Mouse (Mus musculus) heart, embryonic 11.5 days (tissue): ENCODE measurements around the gene Slc16a4. TPM values are rescaled to one million over a fixed set of nuclear protein-coding genes. Genes with fewer than 3 reads are reported as not detected.
A peak's percentile ranks its signal among the peaks of the same experiment; 100 is the strongest.

ENCODE experiments used
- ATAC-seq: fragments of 200-750 bp; cut with Nextera tagmentation; replicated peaks from 2 replicates; pipeline ENCODE4 v1.8.0; 2017; ENCODE audit warnings: moderate library complexity; ENCODE audit not compliant: insufficient number of reproducible peaks, low FRiP score, low TSS enrichment
- H3K27ac ChIP-seq: fragments of 300-500 bp; sonication (generic); 2 replicates; pipeline ENCODE4 v1.5.1; 2014; ENCODE audit warnings: mild to moderate bottlenecking, low read depth, low read length
- H3K27me3 ChIP-seq: fragments of 300-500 bp; sonication (generic); 2 replicates; pipeline ENCODE4 v1.6.1; 2014; ENCODE audit warnings: mild to moderate bottlenecking, low read length, mixed read lengths; ENCODE audit not compliant: control insufficient read depth, insufficient read depth
- H3K36me3 ChIP-seq: fragments of 300-500 bp; sonication (generic); 2 replicates; pipeline ENCODE4 v1.6.1; 2014; ENCODE audit warnings: mild to moderate bottlenecking, low read length, moderate library complexity, mixed read lengths; ENCODE audit not compliant: control insufficient read depth, insufficient read depth
- H3K4me1 ChIP-seq: fragments of 300-500 bp; sonication (generic); 2 replicates; pipeline ENCODE4 v1.6.1; 2014; ENCODE audit warnings: low read length; ENCODE audit not compliant: control insufficient read depth, insufficient read depth
- H3K4me2 ChIP-seq: fragments of 300-500 bp; sonication (generic); 2 replicates; pipeline ENCODE4 v1.6.1; 2014; ENCODE audit warnings: mild to moderate bottlenecking, moderate library complexity
- H3K4me3 ChIP-seq: fragments of 300-500 bp; sonication (generic); 2 replicates; pipeline ENCODE4 v1.5.1; 2014; ENCODE audit warnings: low read depth, low read length
- H3K9ac ChIP-seq: fragments of 300-500 bp; sonication (generic); 2 replicates; pipeline ENCODE4 v1.6.1; 2014; ENCODE audit warnings: mild to moderate bottlenecking, low read depth, low read length, moderate library complexity
- H3K9me3 ChIP-seq: fragments of 300-500 bp; sonication (generic); replicated peaks from 2 replicates; pipeline ENCODE4 v1.6.1; 2016; ENCODE audit warnings: low read length; ENCODE audit not compliant: control insufficient read depth
- WGBS: fragments of 180-500 bp; shearing (Covaris S2); extraction: QIAGEN DNeasy Blood & Tissue Kit; methylation state at CpG from one replicate; pipeline ENCODE4 v1.1.7; 2014; ENCODE audit not compliant: insufficient replicate concordance; 5-methylcytosine and 5-hydroxymethylcytosine counted together
- polyA plus RNA-seq: library from polyadenylated mRNA; unstranded; fragments of >200 nt; fragmentation: Nextera tagmentation; extraction: Ambion mirVana; gene quantifications from 2 replicates; pipeline ENCODE4 v1.2.1, GENCODE M21; 2014

The Slc16a4 gene
- polyA plus RNA-seq, 1 experiment from 2014 or later: 3.0 TPM

DNA sequence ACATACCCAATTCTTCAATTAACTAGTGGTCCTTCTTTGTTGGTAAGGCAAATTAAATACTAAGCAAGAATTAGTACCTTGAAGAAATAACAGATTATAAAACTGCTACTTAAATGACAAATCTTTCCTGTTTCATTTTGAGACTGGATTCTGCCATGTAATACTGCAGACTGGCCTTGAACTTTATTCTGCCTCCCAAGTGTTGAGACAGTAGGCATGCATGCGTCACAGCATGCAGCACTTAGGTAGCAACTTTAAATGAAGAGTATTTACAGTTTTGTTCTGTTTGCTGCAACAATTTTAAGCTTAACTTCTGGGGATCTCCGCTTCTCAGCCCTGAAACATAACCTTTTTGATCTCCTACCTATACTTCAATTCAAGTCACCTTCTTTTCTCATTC, 30.1 kb downstream of the Slc16a4 start:
- 91% methylated on average over 2 of the region's 2 CpGs for WGBS
- H3K36me3 ChIP-seq: peaks cover 11% of the 10 kb centered on the region

GRCm38 (mm10) chr3:107321776-107322175, 30.7 kb downstream of the Slc16a4 start:
- H3K4me1 ChIP-seq: peaks cover 14% of the 10 kb centered on the region
- no peak overlapping the region for H3K4me2 ChIP-seq
- no peak overlapping the region for H3K27ac ChIP-seq
- H3K4me3 ChIP-seq: no peak overlapping the region
- no peaks in the 10 kb centered on the region for H3K27me3 ChIP-seq
- H3K36me3 ChIP-seq: peaks cover 11% of the 10 kb centered on the region
- no peak for ATAC-seq
- no peaks in the 10 kb centered on the region for H3K9me3 ChIP-seq
- no peak overlapping the region for H3K9ac ChIP-seq

More for the DNA sequence above, 30.1 kb downstream of the Slc16a4 start:
- no peaks in the 10 kb centered on the region for H3K27me3 ChIP-seq
- H3K27ac ChIP-seq: no peak overlapping the region
- H3K4me3 ChIP-seq: no peak overlapping the region
- H3K9ac ChIP-seq: no peak overlapping the region
- H3K4me1 ChIP-seq: peaks cover 14% of the 10 kb centered on the region
- no peaks in the 10 kb centered on the region for H3K9me3 ChIP-seq
- no peak overlapping the region for H3K4me2 ChIP-seq
- no peak for ATAC-seq

- Histone ChIP-seq H3K27me3 (no peaks in the 10 kb centered on the region), H3K9ac (no peak overlapping the region), H3K4me1 (peaks cover 31% of the 10 kb centered on the region), H3K36me3 (peaks cover 22% of the 10 kb centered on the region), H3K4me3 (no peak overlapping the region), H3K4me2 (no peak overlapping the region), H3K9me3 (no peaks in the 10 kb centered on the region), H3K27ac (no peak overlapping the region)
- WGBS: 95% methylated on average over 1 of the region's 1 CpGs
- no peak for ATAC-seq
Measured at GRCm38 (mm10) chr3:107326442-107326841, 35.4 kb downstream of the Slc16a4 start.

- Histone ChIP-seq H3K36me3 (peaks cover 15% of the 10 kb centered on the region), H3K27ac (no peak overlapping the region), H3K4me3 (peak overlapping the region; percentile 86), H3K4me2 (peak overlapping the region; percentile 97), H3K9me3 (no peaks in the 10 kb centered on the region), H3K9ac (peak overlapping the region; percentile 97), H3K4me1 (peaks cover 19% of the 10 kb centered on the region), H3K27me3 (no peaks in the 10 kb centered on the region)
- 62% methylated on average over 28 of the region's 28 CpGs for WGBS
- ATAC-seq: no peak
Measured at GRCm38 (mm10) chr3:107330503-107331424, 39.7 kb downstream of the Slc16a4 start.

DNA sequence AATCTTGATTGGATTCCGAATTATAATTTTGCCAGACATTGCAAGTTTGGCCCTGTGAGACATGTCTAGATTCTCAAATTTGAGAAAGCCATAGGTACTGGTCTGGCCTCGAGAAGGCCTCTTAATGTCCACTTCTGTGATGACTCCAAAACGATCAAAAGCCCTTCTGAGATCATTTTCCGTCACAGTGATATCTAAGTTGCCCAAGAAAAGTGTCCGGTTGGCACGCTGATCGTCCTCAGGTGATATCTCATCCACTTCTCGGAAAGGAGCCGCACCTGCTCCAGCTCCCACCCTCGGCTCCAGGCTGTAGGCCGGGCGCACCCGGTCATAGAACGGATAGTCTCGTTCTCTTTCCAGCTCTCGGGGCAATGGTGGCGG, 40.7 kb downstream of the Slc16a4 start:
- H3K4me2 ChIP-seq: peak overlapping the region; percentile 97
- H3K27ac ChIP-seq: peak overlapping the region; percentile 95
- peak overlapping the region; percentile 86 for H3K4me3 ChIP-seq
- peaks cover 19% of the 10 kb centered on the region for H3K4me1 ChIP-seq
- 22% methylated on average over 17 of the region's 17 CpGs for WGBS
- H3K9ac ChIP-seq: peak overlapping the region; percentile 97
- H3K9me3 ChIP-seq: no peaks in the 10 kb centered on the region
- ATAC-seq: no peak
- peaks cover 11% of the 10 kb centered on the region for H3K36me3 ChIP-seq
- H3K27me3 ChIP-seq: no peaks in the 10 kb centered on the region

DNA sequence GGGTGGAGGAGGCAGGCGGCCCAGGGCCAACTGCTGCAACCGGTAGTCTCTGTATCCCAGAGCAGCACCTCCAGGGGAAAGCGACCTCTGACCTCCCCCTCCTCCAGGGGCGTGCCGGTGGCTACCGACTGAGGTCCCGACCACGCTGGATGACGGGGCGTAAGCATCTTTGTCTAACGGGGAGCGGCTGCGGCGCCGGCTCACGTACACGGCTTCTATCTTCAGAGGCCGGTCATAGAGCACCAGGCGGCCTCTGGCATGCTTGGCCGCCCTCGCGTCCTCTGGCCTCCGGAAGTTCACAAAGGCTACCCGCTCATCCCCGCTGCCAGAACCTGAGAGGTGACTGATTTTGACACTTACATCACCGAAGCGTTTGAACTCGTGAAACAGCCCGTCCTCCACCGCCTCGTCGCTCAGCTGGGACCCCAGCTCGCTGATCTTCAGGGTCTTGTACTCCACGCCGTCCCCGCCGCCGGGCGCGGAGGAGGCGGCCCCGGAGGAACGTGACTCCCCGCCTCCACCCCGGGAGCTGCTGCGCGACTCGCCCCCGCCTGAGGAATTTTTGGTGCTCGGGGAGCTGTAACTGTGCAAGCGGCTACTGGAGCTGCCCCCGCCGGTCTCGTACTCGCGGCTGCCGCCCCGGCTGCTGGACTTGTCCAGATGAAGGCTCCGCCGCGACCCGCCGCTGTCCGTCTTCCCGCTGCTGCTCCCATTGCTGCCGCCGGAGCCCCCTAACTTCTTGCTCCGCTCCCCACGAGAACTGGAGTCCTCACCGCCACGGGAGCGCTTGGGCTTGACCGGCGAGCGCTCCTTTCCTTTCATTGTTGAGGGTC, 41.3 kb downstream of the Slc16a4 start:
- no peaks in the 10 kb centered on the region for H3K9me3 ChIP-seq
- peaks cover 19% of the 10 kb centered on the region for H3K4me1 ChIP-seq
- under 1% methylated on average over 75 of the region's 75 CpGs for WGBS
- peak overlapping the region; percentile 97 for H3K9ac ChIP-seq
- H3K4me2 ChIP-seq: peak overlapping the region; percentile 97
- H3K27ac ChIP-seq: peak overlapping the region; percentile 95
- H3K27me3 ChIP-seq: no peaks in the 10 kb centered on the region
- ATAC-seq: no peak
- peaks cover 11% of the 10 kb centered on the region for H3K36me3 ChIP-seq
- H3K4me3 ChIP-seq: peak overlapping the region; percentile 86

GRCm38 (mm10) chr3:107332960-107333380, 41.9 kb downstream of the Slc16a4 start:
- peak; percentile 93 for ATAC-seq
- peak overlapping the region; percentile 97 for H3K9ac ChIP-seq
- peak overlapping the region; percentile 97 for H3K4me2 ChIP-seq
- peaks cover 19% of the 10 kb centered on the region for H3K4me1 ChIP-seq
- H3K36me3 ChIP-seq: peaks cover 11% of the 10 kb centered on the region
- peak overlapping the region; percentile 86 for H3K4me3 ChIP-seq
- peak overlapping the region; percentile 99 for H3K27ac ChIP-seq
- no peaks in the 10 kb centered on the region for H3K27me3 ChIP-seq
- H3K9me3 ChIP-seq: no peaks in the 10 kb centered on the region
- WGBS: under 1% methylated on average over 37 of the region's 37 CpGs

DNA sequence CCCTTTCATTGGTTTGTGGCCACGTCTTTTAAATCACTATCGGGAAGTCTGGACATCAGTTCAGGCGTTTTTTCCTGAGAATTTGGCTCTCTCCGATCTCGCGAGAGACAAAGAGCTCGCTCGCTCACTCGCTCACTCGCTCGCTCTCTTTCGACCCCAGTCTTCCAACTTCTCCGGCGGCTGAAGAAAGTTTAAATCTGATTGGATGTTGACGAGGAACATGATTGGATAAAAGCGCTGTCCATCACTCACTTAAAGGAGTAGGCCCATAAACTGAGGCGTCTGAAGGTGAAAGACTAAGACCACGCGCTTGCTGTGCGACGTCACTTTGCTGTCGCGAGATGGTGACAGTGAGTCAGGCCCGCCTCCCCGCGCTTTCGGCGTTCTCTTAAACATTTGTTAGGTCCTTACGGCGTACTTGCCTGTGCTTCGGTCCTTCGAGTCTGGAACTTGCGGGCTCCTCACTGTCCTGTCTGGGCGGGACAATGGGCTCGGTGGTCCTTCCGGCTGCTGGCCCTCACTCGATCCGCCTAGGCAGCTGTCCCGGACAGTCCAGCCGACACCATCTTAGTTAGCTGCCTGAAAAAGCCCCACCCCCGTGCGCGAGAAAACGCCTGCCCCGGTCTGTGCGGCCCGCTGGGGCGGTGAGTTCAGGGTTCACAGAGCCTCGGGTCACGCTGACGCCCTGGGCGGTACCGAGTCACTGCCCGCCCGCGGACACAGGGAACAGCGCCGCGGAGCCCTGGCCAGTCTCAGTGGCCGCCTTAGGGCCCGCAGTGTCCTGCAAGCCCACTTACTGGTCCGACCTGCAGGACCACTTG, 42.6 kb downstream of the Slc16a4 start, which contains the start of gene Rbm15:
Gene Rbm15 (minus strand): TSS at position 293 of the 821 bp plus-strand sequence.
- peak within 1 kb of the TSS; percentile 97 for H3K4me2 ChIP-seq
- peak; percentile 93 for ATAC-seq
- no peaks in the 10 kb centered on the region for H3K27me3 ChIP-seq
- H3K36me3 ChIP-seq: peaks cover 11% of the 10 kb centered on the region
- H3K4me3 ChIP-seq: peak within 1 kb of the TSS; percentile 86
- H3K27ac ChIP-seq: peak within 1 kb of the TSS; percentile 99
- H3K9me3 ChIP-seq: no peaks in the 10 kb centered on the region
- under 1% methylated on average over 62 of the region's 62 CpGs for WGBS
- peak within 1 kb of the TSS; percentile 97 for H3K9ac ChIP-seq
- peaks cover 19% of the 10 kb centered on the region for H3K4me1 ChIP-seq
